Mouse (Mus musculus) C2C12 (cell line): ENCODE measurements around the gene Alad. TPM values are rescaled to one million over a fixed set of nuclear protein-coding genes. Genes with fewer than 3 reads are reported as not detected.

Experiments
- H3K27me3 ChIP-seq: one replicate; pipeline ENCODE4 v1.6.1; 2011; ENCODE audit not compliant: control insufficient read depth, insufficient read depth, insufficient read length
- H3K36me3 ChIP-seq: one replicate; pipeline ENCODE4 v1.6.1; 2011; ENCODE audit not compliant: control insufficient read depth, insufficient read depth
- H3K4me3 ChIP-seq: one replicate; pipeline ENCODE4 v1.5.1; 2011; ENCODE audit warnings: mild to moderate bottlenecking, control low read depth; ENCODE audit not compliant: poor library complexity, insufficient read depth, severe bottlenecking
- H3K79me2 ChIP-seq: one replicate; pipeline ENCODE4 v1.6.1; 2011; ENCODE audit not compliant: control insufficient read depth, insufficient read depth
- H3K79me3 ChIP-seq: one replicate; pipeline ENCODE4 v1.6.1; 2011; ENCODE audit warnings: low read depth, control low read depth
- H3ac ChIP-seq: one replicate; pipeline ENCODE3; 2011; ENCODE audit warnings: low read depth; ENCODE audit not compliant: control insufficient read depth, insufficient read length
- CEBPB ChIP-seq: IDR thresholded peaks from one replicate; pipeline ENCODE4 v1.6.1; 2011; ENCODE audit warnings: low read depth, mild to moderate bottlenecking, control low read depth, moderate library complexity
- CTCF ChIP-seq: IDR thresholded peaks from one replicate; pipeline ENCODE4 v1.5.1; 2011; ENCODE audit not compliant: control insufficient read depth, insufficient read depth, insufficient read length
- FOSL1 ChIP-seq: IDR thresholded peaks from one replicate; pipeline ENCODE4 v1.8.0; 2011; ENCODE audit warnings: mild to moderate bottlenecking, low read length; ENCODE audit not compliant: poor library complexity, insufficient read depth, severe bottlenecking
- MAX ChIP-seq: IDR thresholded peaks from one replicate; pipeline ENCODE4 v1.6.1; 2011; ENCODE audit warnings: mild to moderate bottlenecking, control low read depth
- MYOD1 ChIP-seq: IDR thresholded peaks from one replicate; pipeline ENCODE4 v1.6.1; 2011; ENCODE audit warnings: low read depth; ENCODE audit not compliant: control insufficient read depth, insufficient read length
- MYOG ChIP-seq: IDR thresholded peaks from one replicate; pipeline ENCODE4 v1.6.1; 2011; ENCODE audit not compliant: control insufficient read depth, insufficient read length; ENCODE audit errors: extremely low read depth
- USF1 ChIP-seq: IDR thresholded peaks from one replicate; pipeline ENCODE4 v1.6.1; 2011; ENCODE audit warnings: low read depth, mild to moderate bottlenecking, control low read depth, moderate library complexity
- polyA plus RNA-seq: library from polyadenylated mRNA; unstranded; fragments of >200 nt; fragmentation: generic; extraction: Trizol; gene quantifications from one replicate; pipeline ENCODE4 v1.2.1, GENCODE M21; 2012; ENCODE audit warnings: missing spikeins

Gene Alad
- polyA plus RNA-seq, 1 experiment, result 147 TPM

DNA sequence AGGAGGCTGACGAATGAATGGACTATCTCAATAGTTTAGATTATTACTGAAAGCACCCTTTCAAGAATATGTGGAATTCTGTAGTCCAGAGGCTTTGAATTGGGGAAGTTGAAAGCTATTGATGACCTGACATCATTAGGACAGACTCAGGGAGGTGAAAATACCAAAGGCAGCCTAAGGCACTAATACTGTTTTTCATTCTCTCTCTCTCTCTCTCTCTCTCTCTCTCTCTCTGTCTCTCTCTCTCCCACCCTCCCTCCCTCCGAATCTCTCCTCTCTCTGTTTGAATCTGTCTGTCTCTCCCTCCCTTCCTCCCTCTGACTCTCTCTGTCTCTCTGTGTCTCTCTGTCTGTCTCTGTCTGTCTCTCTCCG lies 41.9 kb upstream of the Alad start:
- H3K4me3 ChIP-seq, result no peak overlapping the region
- no peaks in the 10 kb centered on the region for H3K79me3 ChIP-seq
- TF ChIP-seq CEBPB, result no peak
- TF ChIP-seq FOSL1, result no peak
- TF ChIP-seq MYOD1, result no peak
- no peak for TF ChIP-seq CTCF
- TF ChIP-seq MYOG, result no peak
- TF ChIP-seq MAX, result no peak
- TF ChIP-seq USF1, result no peak
- no peak overlapping the region for H3ac ChIP-seq
- H3K27me3 ChIP-seq, result peaks cover 16% of the 10 kb centered on the region
- no peaks in the 10 kb centered on the region for H3K79me2 ChIP-seq
- H3K36me3 ChIP-seq, result no peaks in the 10 kb centered on the region

GRCm38 (mm10) chr4:62560963-62561629 lies 41.4 kb upstream of the Alad start:
- H3K79me3 ChIP-seq, result no peaks in the 10 kb centered on the region
- H3K36me3 ChIP-seq, result no peaks in the 10 kb centered on the region

DNA sequence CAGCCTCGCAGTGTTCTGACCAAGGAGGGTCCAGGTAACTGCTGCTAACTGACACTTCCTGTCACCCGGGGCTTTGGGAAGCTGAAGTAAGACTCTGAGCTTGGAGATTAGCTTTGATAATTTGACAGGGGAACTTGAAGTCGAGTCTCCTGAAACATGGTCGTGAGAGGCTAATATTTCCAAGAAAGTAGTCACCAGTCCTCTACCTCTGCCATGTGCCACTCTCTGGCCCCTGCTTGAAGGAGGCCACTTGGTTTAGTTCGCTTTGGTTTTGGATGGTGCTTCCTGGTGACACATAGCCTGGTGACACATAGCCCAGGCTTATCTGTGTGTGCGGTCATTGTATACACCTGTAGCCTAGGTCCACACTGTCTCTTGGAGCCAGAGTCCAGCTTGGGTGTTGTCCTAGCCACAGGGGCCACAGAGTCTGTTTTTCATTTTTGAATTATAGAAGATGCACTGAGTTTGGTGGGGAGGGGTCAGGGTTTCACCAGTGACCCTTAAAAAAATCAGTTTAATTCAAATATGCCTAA lies 40.1 kb upstream of the Alad start, which contains the start of gene Rgs3:
Gene Rgs3, plus strand, starts transcription at position 51 of the 533 bp plus-strand sequence.
- Histone ChIP-seq H3K36me3 (no peaks in the 10 kb centered on the region), H3K79me2 (no peaks in the 10 kb centered on the region), H3K79me3 (no peaks in the 10 kb centered on the region), H3ac (no peak within 1 kb of the TSS), H3K27me3 (no peaks in the 10 kb centered on the region), H3K4me3 (no peak within 1 kb of the TSS)
- TF ChIP-seq MYOG, result no peak
- TF ChIP-seq USF1, result no peak
- TF ChIP-seq CEBPB, result no peak
- no peak for TF ChIP-seq MAX
- TF ChIP-seq MYOD1, result no peak
- no peak for TF ChIP-seq FOSL1
- TF ChIP-seq CTCF, result no peak

More at GRCm38 (mm10) chr4:62560963-62561629, 41.4 kb upstream of the Alad start:
- Histone ChIP-seq H3ac (no peak overlapping the region), H3K79me2 (no peaks in the 10 kb centered on the region), H3K27me3 (peaks cover 11% of the 10 kb centered on the region), H3K4me3 (no peak overlapping the region)
- TF ChIP-seq MAX (no peak), CTCF (peak; percentile 37)

DNA sequence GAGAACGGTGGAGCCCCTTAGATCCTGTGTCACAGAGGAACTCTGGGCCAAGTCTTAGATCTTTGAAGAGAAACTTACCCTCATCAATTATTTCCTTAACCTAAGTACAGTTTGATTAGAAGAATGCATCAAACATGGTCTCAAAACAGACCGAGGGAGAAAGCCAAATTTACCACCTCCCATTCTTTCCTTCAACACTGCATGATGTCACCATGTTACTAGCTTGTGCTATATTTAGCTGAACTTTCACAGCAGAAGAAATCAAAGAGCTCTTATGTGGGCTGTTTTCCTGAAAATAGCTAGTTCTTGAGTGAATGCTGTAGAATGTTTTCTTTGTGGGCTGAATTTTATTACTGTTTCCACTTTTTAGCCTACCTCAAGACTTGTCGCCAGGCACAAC lies 37.7 kb upstream of the Alad start:
- Histone ChIP-seq H3K79me3 (no peaks in the 10 kb centered on the region), H3ac (no peak overlapping the region)
- no peak for TF ChIP-seq USF1
- no peak for TF ChIP-seq FOSL1
- no peak for TF ChIP-seq CEBPB
- no peak for TF ChIP-seq CTCF
- no peak for TF ChIP-seq MYOD1
- no peak for TF ChIP-seq MYOG
- TF ChIP-seq MAX, result no peak

DNA sequence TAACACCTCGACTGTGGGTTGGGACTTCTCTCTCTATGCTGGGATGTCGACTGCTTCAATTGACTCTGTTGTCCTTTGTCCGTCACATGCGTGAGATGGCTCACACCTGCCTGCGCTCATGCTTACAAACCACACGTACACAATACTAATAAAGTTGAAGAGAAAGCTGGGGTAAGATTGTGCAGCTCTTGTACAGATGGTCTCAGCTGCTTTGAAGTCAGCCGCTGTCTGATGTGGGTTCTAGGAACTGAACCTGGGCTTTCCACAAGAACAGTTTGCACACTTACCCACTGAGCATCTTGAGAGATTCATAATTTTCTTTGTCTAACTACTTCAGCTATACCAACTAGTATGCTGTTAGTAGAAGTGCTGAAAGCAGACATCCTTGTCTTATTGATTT lies 32.2 kb upstream of the Alad start:
- Histone ChIP-seq H3K79me3 (no peaks in the 10 kb centered on the region), H3K36me3 (no peaks in the 10 kb centered on the region), H3K79me2 (no peaks in the 10 kb centered on the region), H3ac (no peak overlapping the region), H3K4me3 (no peak overlapping the region), H3K27me3 (no peaks in the 10 kb centered on the region)
- TF ChIP-seq MAX, result no peak
- no peak for TF ChIP-seq FOSL1
- TF ChIP-seq MYOD1, result no peak
- no peak for TF ChIP-seq CEBPB
- no peak for TF ChIP-seq USF1
- TF ChIP-seq CTCF, result no peak
- no peak for TF ChIP-seq MYOG

More for the DNA sequence above, 37.7 kb upstream of the Alad start:
- Histone ChIP-seq H3K36me3 (no peaks in the 10 kb centered on the region), H3K27me3 (no peaks in the 10 kb centered on the region), H3K79me2 (no peaks in the 10 kb centered on the region), H3K4me3 (no peak overlapping the region)

GRCm38 (mm10) chr4:62544801-62545200 lies 25.1 kb upstream of the Alad start:
- no peaks in the 10 kb centered on the region for H3K27me3 ChIP-seq
- H3K4me3 ChIP-seq, result no peak overlapping the region
- H3K36me3 ChIP-seq, result no peaks in the 10 kb centered on the region
- H3K79me2 ChIP-seq, result no peaks in the 10 kb centered on the region
- no peak for TF ChIP-seq MYOD1
- no peak for TF ChIP-seq CTCF
- TF ChIP-seq MAX, result no peak
- no peak for TF ChIP-seq FOSL1
- no peak for TF ChIP-seq MYOG
- TF ChIP-seq CEBPB, result no peak
- no peak for TF ChIP-seq USF1
- no peaks in the 10 kb centered on the region for H3K79me3 ChIP-seq
- H3ac ChIP-seq, result no peak overlapping the region
